Mouse (Mus musculus): ENCODE measurements at regions not wholly inside any gene's neighbourhood (a gene's known extent, or its start where the extent isn't known, plus 50 kb on each side); places are given as distances from the start of the nearest gene placed in this dataset.

- TF ChIP-seq CTCF (IDR thresholded peaks at IDR 0.05; ENCODE audit: extremely low read depth, insufficient read depth, low read length) (no peak), POLR2A (IDR thresholded peaks at IDR 0.05; ENCODE audit: extremely low read depth, insufficient read depth, low read length) (no peak)
These were observed 483.2 kb upstream of the Tenm3 start for GRCm38 (mm10) chr8:49326980-49327379.
